Mouse (Mus musculus) cerebellum, postnatal 10 days (tissue): Measurements from ENCODE around the gene Gna13.
A peak's percentile ranks its signal among the peaks of the same experiment; 100 is the strongest.

ENCODE experiments used
- DNase-seq, 2 experiments: peaks; one replicate each; pipeline ENCODE4 v3.0.0; 2021; ENCODE audit warnings: mixed read lengths in 2 of 2

Gene Gna13

GRCm38 (mm10) chr11:109349652-109350316 lies 12.8 kb upstream of the Gna13 start:
- DNase-seq = no peak

- DNase-seq = no peak
Observed at GRCm38 (mm10) chr11:109350317-109350714, 12.3 kb upstream of the Gna13 start.

- no peak for DNase-seq
Observed at GRCm38 (mm10) chr11:109351489-109351888, 11.1 kb upstream of the Gna13 start.

GRCm38 (mm10) chr11:109353391-109354235 lies 9.0 kb upstream of the Gna13 start:
- DNase-seq = peak; percentile 48 to 49

- DNase-seq = peak in 1 of 2 experiments; percentile 13
Observed at GRCm38 (mm10) chr11:109354236-109354613, 8.4 kb upstream of the Gna13 start.

- DNase-seq = peak; percentile 83 to 86
Observed at GRCm38 (mm10) chr11:109355771-109356388, 6.8 kb upstream of the Gna13 start.

GRCm38 (mm10) chr11:109357171-109357570 lies 5.5 kb upstream of the Gna13 start:
- peak in 1 of 2 experiments; percentile 19 for DNase-seq

- DNase-seq = peak in 1 of 2 experiments; percentile 17
Observed at GRCm38 (mm10) chr11:109358549-109358948, 4.1 kb upstream of the Gna13 start.

- DNase-seq = peak in 1 of 2 experiments; percentile 26
Observed at GRCm38 (mm10) chr11:109359043-109359752, 3.4 kb upstream of the Gna13 start.

GRCm38 (mm10) chr11:109360102-109360501 lies 2.5 kb upstream of the Gna13 start:
- peak in 1 of 2 experiments; percentile 12 for DNase-seq

GRCm38 (mm10) chr11:109360581-109361040 lies 2.0 kb upstream of the Gna13 start:
- DNase-seq = peak in 1 of 2 experiments; percentile 34

- DNase-seq = no peak
Observed at GRCm38 (mm10) chr11:109361241-109361630, 1.4 kb upstream of the Gna13 start.

- peak in 1 of 2 experiments; percentile 35 for DNase-seq
Observed at GRCm38 (mm10) chr11:109361631-109362462, 784 bp upstream of the Gna13 start.

- no peak for DNase-seq
Observed at GRCm38 (mm10) chr11:109363191-109364133, 831 bp downstream of the Gna13 start.

GRCm38 (mm10) chr11:109364337-109364736 lies 1.7 kb downstream of the Gna13 start:
- DNase-seq = peak in 1 of 2 experiments; percentile 23

GRCm38 (mm10) chr11:109364881-109365280 lies 2.2 kb downstream of the Gna13 start:
- peak in 1 of 2 experiments; percentile 13 for DNase-seq

- no peak for DNase-seq
Observed at GRCm38 (mm10) chr11:109365818-109366217, 3.2 kb downstream of the Gna13 start.

- no peak for DNase-seq
Observed at GRCm38 (mm10) chr11:109366802-109367579, 4.4 kb downstream of the Gna13 start.

- no peak for DNase-seq
Observed at GRCm38 (mm10) chr11:109369026-109369637, 6.5 kb downstream of the Gna13 start.
